Mouse (Mus musculus): ENCODE measurements around the gene Vpreb2. TPM values are rescaled to one million over a fixed set of nuclear protein-coding genes. Genes with fewer than 3 reads are reported as not detected.
"Not testable (repeated sequence)": the region's sequence is repeated elsewhere in the genome, so short reads cannot be mapped to it uniquely, and the experiment has no call there.

The Vpreb2 gene
- polyA plus RNA-seq, 1 experiment from 2014 or later = not detected

- DNase-seq (ENCODE audit: low spot score) (no peak), ATAC-seq (ENCODE audit: insufficient read depth, low FRiP score, low TSS enrichment) (no peak)
- Histone ChIP-seq H3K36me3 (ENCODE audit: control insufficient read depth, insufficient read depth, low read length) (no peaks in the 10 kb centered on the region), H3K27me3 (ENCODE audit: control insufficient read depth, insufficient read depth, low read length) (no peaks in the 10 kb centered on the region), H3K4me1 (ENCODE audit: control insufficient read depth, insufficient read depth, low read length) (no peaks in the 10 kb centered on the region), H3K4me3 (ENCODE audit: low read depth, low read length) (no peak overlapping the region), H3K9ac (ENCODE audit: low read length) (no peak overlapping the region), H3K27ac (ENCODE audit: low read depth, low read length) (no peak overlapping the region), H3K4me2 (ENCODE audit: low read depth) (no peak overlapping the region), H3K9me3 (ENCODE audit: control insufficient read depth, low read length) (no peaks in the 10 kb centered on the region)
- WGBS = 68% methylated on average over 6 of the region's 6 CpGs
Observed at GRCm38 (mm10) chr16:18011101-18011500, 30.9 kb downstream of the Vpreb2 start.

- H3K9ac ChIP-seq (ENCODE audit: low read length); H3K4me3 ChIP-seq (ENCODE audit: low read depth, low read length); H3K27ac ChIP-seq (ENCODE audit: low read depth, low read length); H3K4me1 ChIP-seq (ENCODE audit: control insufficient read depth, insufficient read depth, low read length); H3K27me3 ChIP-seq (ENCODE audit: control insufficient read depth, insufficient read depth, low read length); DNase-seq (ENCODE audit: low spot score); H3K9me3 ChIP-seq (ENCODE audit: control insufficient read depth, low read length); H3K36me3 ChIP-seq (ENCODE audit: control insufficient read depth, insufficient read depth, low read length); H3K4me2 ChIP-seq (ENCODE audit: low read depth); ATAC-seq (ENCODE audit: insufficient read depth, low FRiP score, low TSS enrichment): not testable (repeated sequence)
- 67% methylated on average over 4 of the region's 4 CpGs for WGBS
Observed at GRCm38 (mm10) chr16:18016482-18016881, 36.3 kb downstream of the Vpreb2 start.

GRCm38 (mm10) chr16:18022780-18023557 is 42.7 kb downstream of the Vpreb2 start:
- ATAC-seq (ENCODE audit: insufficient read depth, low FRiP score, low TSS enrichment) (no peak), DNase-seq (ENCODE audit: low spot score) (no peak)
- Histone ChIP-seq H3K4me3 (ENCODE audit: low read depth, low read length) (no peak overlapping the region), H3K4me1 (ENCODE audit: control insufficient read depth, insufficient read depth, low read length) (no peaks in the 10 kb centered on the region), H3K9me3 (ENCODE audit: control insufficient read depth, low read length) (no peaks in the 10 kb centered on the region), H3K4me2 (ENCODE audit: low read depth) (no peak overlapping the region), H3K36me3 (ENCODE audit: control insufficient read depth, insufficient read depth, low read length) (no peaks in the 10 kb centered on the region), H3K9ac (ENCODE audit: low read length) (no peak overlapping the region), H3K27ac (ENCODE audit: low read depth, low read length) (no peak overlapping the region), H3K27me3 (ENCODE audit: control insufficient read depth, insufficient read depth, low read length) (no peaks in the 10 kb centered on the region)
- 76% methylated on average over 8 of the region's 8 CpGs for WGBS

- Histone ChIP-seq H3K27ac (ENCODE audit: low read depth, low read length) (no peak overlapping the region), H3K9ac (ENCODE audit: low read length) (no peak overlapping the region), H3K9me3 (ENCODE audit: control insufficient read depth, low read length) (no peaks in the 10 kb centered on the region), H3K4me3 (ENCODE audit: low read depth, low read length) (no peak overlapping the region), H3K4me1 (ENCODE audit: control insufficient read depth, insufficient read depth, low read length) (no peaks in the 10 kb centered on the region), H3K36me3 (ENCODE audit: control insufficient read depth, insufficient read depth, low read length) (no peaks in the 10 kb centered on the region), H3K4me2 (ENCODE audit: low read depth) (no peak overlapping the region), H3K27me3 (ENCODE audit: control insufficient read depth, insufficient read depth, low read length) (no peaks in the 10 kb centered on the region)
- ATAC-seq (ENCODE audit: insufficient read depth, low FRiP score, low TSS enrichment) = no peak
- DNase-seq (ENCODE audit: low spot score) = no peak
- WGBS = 62% methylated on average over 2 of the region's 2 CpGs
Observed at GRCm38 (mm10) chr16:18027371-18027770, 47.1 kb downstream of the Vpreb2 start.

Other genes starting within 250 kb of the Vpreb2 start
- 40.2 and 40.4 TPM in 2 replicates for gene Med15, start 247.5 kb upstream of the Vpreb2 start, polyA plus RNA-seq (2014; fragmentation: Nextera tagmentation; extraction: Ambion mirVana)
- gene Klhl22, start 220.8 kb upstream of the Vpreb2 start, polyA plus RNA-seq (2014; fragmentation: Nextera tagmentation; extraction: Ambion mirVana) = 62.1 and 62.4 TPM in 2 replicates
- 9.5 and 13.1 TPM in 2 replicates for gene Scarf2, start 183.1 kb upstream of the Vpreb2 start, polyA plus RNA-seq (2014; fragmentation: Nextera tagmentation; extraction: Ambion mirVana)
- 0.19 and 0.36 TPM in 2 replicates for gene B830017H08Rik, start 147.3 kb upstream of the Vpreb2 start, polyA plus RNA-seq (2014; fragmentation: Nextera tagmentation; extraction: Ambion mirVana)
- 3.2 and 3.4 TPM in 2 replicates for gene Car15, start 142.1 kb upstream of the Vpreb2 start, polyA plus RNA-seq (2014; fragmentation: Nextera tagmentation; extraction: Ambion mirVana)
- gene Gm20518, start 88.8 kb upstream of the Vpreb2 start, polyA plus RNA-seq (2014; fragmentation: Nextera tagmentation; extraction: Ambion mirVana) = 0.09 and 0.36 TPM in 2 replicates
- gene Tssk1, start 86.2 kb upstream of the Vpreb2 start, polyA plus RNA-seq (2014; fragmentation: Nextera tagmentation; extraction: Ambion mirVana) = 0.05 and 0.08 TPM in 2 replicates
- 95.0 and 110 TPM in 2 replicates for gene Dgcr2, start 81.9 kb upstream of the Vpreb2 start, polyA plus RNA-seq (2014; fragmentation: Nextera tagmentation; extraction: Ambion mirVana)
- gene Tssk2, start 81.8 kb upstream of the Vpreb2 start, polyA plus RNA-seq (2014; fragmentation: Nextera tagmentation; extraction: Ambion mirVana) = 0.28 TPM in 1 of 2 replicates, not detected in the other
- 42.0 and 45.1 TPM in 2 replicates for gene Ess2, start 69.1 kb upstream of the Vpreb2 start, polyA plus RNA-seq (2014; fragmentation: Nextera tagmentation; extraction: Ambion mirVana)
- not detected in 2 replicates for gene Gsc2, start 65.4 kb upstream of the Vpreb2 start, polyA plus RNA-seq (2014; fragmentation: Nextera tagmentation; extraction: Ambion mirVana)
- gene Slc25a1, start 52.2 kb upstream of the Vpreb2 start, polyA plus RNA-seq (2014; fragmentation: Nextera tagmentation; extraction: Ambion mirVana) = 127 and 131 TPM in 2 replicates
- gene Dgcr6, start 72.4 kb downstream of the Vpreb2 start, polyA plus RNA-seq (2014; fragmentation: Nextera tagmentation; extraction: Ambion mirVana) = 142 and 147 TPM in 2 replicates
- gene Prodh, start 109.8 kb downstream of the Vpreb2 start, polyA plus RNA-seq (2014; fragmentation: Nextera tagmentation; extraction: Ambion mirVana) = 8.6 and 10.3 TPM in 2 replicates
- 9.6 and 10.7 TPM in 2 replicates for gene Rtn4r, start 147.2 kb downstream of the Vpreb2 start, polyA plus RNA-seq (2014; fragmentation: Nextera tagmentation; extraction: Ambion mirVana)
- gene Ccdc188, start 237.5 kb downstream of the Vpreb2 start, polyA plus RNA-seq (2014; fragmentation: Nextera tagmentation; extraction: Ambion mirVana) = not detected in 2 replicates

Measured in neural tube, embryonic 11.5 days (tissue).